Mouse (Mus musculus): ENCODE data around the gene Pappa. TPM values are rescaled to one million over a fixed set of nuclear protein-coding genes. Genes with fewer than 3 reads are reported as not detected.

Gene Pappa
- polyA plus RNA-seq, 1 experiment from 2014 or later, result 1.0 TPM

DNA sequence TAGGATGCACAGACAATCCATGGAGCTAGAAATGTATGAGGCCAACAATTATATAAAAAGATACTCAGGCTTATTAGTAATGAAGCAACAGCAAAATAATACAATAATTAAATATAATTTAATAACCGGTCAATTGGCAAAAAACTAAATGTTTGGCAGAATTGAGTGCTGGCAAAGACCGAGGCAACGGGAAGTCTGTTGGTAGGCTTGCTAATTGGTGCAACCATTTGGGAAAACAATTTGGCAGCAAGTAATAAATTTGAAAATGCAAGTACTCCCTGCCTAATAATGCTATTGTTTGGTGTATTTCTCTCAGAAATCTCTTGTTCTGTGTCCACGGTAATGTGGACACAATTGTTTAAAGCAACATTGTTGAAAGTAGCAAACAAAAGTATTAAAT is 99.9 kb downstream of the Pappa start:
- ATAC-seq (replicated peaks; ENCODE audit: low FRiP score, low TSS enrichment, low read depth) (no peak), DNase-seq (ENCODE audit: low spot score) (no peak)
- Histone ChIP-seq H3K36me3 (ENCODE audit: control insufficient read depth, insufficient read depth, low read length) (no peaks in the 10 kb centered on the region), H3K4me3 (ENCODE audit: low read depth, low read length) (no peak overlapping the region), H3K4me2 (ENCODE audit: low read length) (no peak overlapping the region), H3K27ac (ENCODE audit: low read depth) (no peak overlapping the region), H3K9ac (ENCODE audit: low read length) (no peak overlapping the region), H3K9me3 (ENCODE audit: control insufficient read depth, low read length) (no peaks in the 10 kb centered on the region), H3K4me1 (replicated peaks; ENCODE audit: control insufficient read depth, insufficient read depth, low read length) (no peaks in the 10 kb centered on the region), H3K27me3 (replicated peaks; ENCODE audit: control insufficient read depth, insufficient read depth, low read length) (no peaks in the 10 kb centered on the region)
- 88% methylated on average over 4 of the region's 4 CpGs for WGBS

- H3K4me3 ChIP-seq (ENCODE audit: low read depth, low read length), result no peak overlapping the region
- DNase-seq (ENCODE audit: low spot score) (no peak), ATAC-seq (replicated peaks; ENCODE audit: low FRiP score, low TSS enrichment, low read depth) (no peak)
- H3K36me3 ChIP-seq (ENCODE audit: control insufficient read depth, insufficient read depth, low read length), result no peaks in the 10 kb centered on the region
- no peak overlapping the region for H3K4me2 ChIP-seq (ENCODE audit: low read length)
- no peak overlapping the region for H3K9ac ChIP-seq (ENCODE audit: low read length)
- no peak overlapping the region for H3K27ac ChIP-seq (ENCODE audit: low read depth)
- 12% methylated on average over 8 of the region's 8 CpGs for whole genome bisulfite sequencing
- no peaks in the 10 kb centered on the region for H3K4me1 ChIP-seq (replicated peaks; ENCODE audit: control insufficient read depth, insufficient read depth, low read length)
- no peaks in the 10 kb centered on the region for H3K9me3 ChIP-seq (ENCODE audit: control insufficient read depth, low read length)
- no peaks in the 10 kb centered on the region for H3K27me3 ChIP-seq (replicated peaks; ENCODE audit: control insufficient read depth, insufficient read depth, low read length)
Observed at GRCm38 (mm10) chr4:65238540-65238998, 114.6 kb downstream of the Pappa start.

DNA sequence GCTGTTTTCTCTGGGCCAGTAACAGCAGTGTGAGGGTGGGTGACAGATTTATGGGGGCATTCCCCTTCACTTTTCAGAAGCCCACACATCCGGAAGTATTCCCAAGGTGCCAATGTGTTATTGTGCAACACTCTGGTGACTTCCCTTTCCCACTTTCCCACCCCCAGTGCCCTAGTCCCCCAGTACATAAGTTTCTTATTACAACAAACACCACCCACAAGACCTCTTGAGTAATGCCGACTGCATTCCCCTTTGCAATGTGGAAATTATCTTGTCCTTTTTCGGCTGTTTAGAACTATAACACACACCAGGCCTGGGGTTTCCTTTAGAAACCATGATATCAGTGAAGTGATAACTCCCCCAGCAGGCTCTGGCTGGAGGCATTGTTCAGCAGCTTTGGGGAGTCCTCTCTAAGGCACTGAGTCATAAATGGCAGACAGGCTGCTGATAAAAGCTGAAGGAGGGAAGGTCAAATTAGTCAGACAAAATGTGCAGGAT is 118.5 kb downstream of the Pappa start:
- ATAC-seq (replicated peaks; ENCODE audit: low FRiP score, low TSS enrichment, low read depth) (no peak), DNase-seq (ENCODE audit: low spot score) (no peak)
- Histone ChIP-seq H3K36me3 (ENCODE audit: control insufficient read depth, insufficient read depth, low read length) (no peaks in the 10 kb centered on the region), H3K4me3 (ENCODE audit: low read depth, low read length) (no peak overlapping the region), H3K4me1 (replicated peaks; ENCODE audit: control insufficient read depth, insufficient read depth, low read length) (no peaks in the 10 kb centered on the region), H3K9ac (ENCODE audit: low read length) (no peak overlapping the region), H3K27me3 (replicated peaks; ENCODE audit: control insufficient read depth, insufficient read depth, low read length) (no peaks in the 10 kb centered on the region), H3K9me3 (ENCODE audit: control insufficient read depth, low read length) (no peaks in the 10 kb centered on the region), H3K4me2 (ENCODE audit: low read length) (no peak overlapping the region), H3K27ac (ENCODE audit: low read depth) (no peak overlapping the region)
- WGBS, result 10% methylated on average over 3 of the region's 3 CpGs

GRCm38 (mm10) chr4:65243245-65243644 is 119.3 kb downstream of the Pappa start:
- no peak overlapping the region for H3K27ac ChIP-seq (ENCODE audit: low read depth)
- no peak overlapping the region for H3K4me2 ChIP-seq (ENCODE audit: low read length)
- no peak for DNase-seq (ENCODE audit: low spot score)
- H3K4me3 ChIP-seq (ENCODE audit: low read depth, low read length), result no peak overlapping the region
- no peaks in the 10 kb centered on the region for H3K4me1 ChIP-seq (replicated peaks; ENCODE audit: control insufficient read depth, insufficient read depth, low read length)
- no peak overlapping the region for H3K9ac ChIP-seq (ENCODE audit: low read length)
- H3K27me3 ChIP-seq (replicated peaks; ENCODE audit: control insufficient read depth, insufficient read depth, low read length), result no peaks in the 10 kb centered on the region
- 37% methylated on average over 2 of the region's 2 CpGs for WGBS
- H3K9me3 ChIP-seq (ENCODE audit: control insufficient read depth, low read length), result no peaks in the 10 kb centered on the region
- no peaks in the 10 kb centered on the region for H3K36me3 ChIP-seq (ENCODE audit: control insufficient read depth, insufficient read depth, low read length)
- no peak for ATAC-seq (replicated peaks; ENCODE audit: low FRiP score, low TSS enrichment, low read depth)

DNA sequence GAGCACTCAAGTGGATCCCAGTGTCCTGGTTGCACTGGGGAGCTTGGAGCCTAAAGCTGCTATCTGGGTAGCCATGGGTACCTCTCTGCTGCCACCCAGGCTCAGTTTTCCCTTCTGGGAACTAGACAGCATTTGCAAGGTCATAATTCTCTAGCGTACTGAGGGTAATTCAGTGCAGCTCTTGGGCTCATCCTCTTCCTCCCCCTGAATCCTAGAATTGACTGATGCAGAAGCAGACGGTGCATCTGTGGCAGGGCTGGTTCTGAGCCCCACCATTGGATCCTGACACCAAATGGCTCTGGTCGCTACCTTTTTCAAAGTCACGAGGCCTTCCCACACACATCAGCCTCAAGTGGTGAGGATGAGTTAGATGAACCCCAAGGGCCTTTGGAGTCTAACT is 121.0 kb downstream of the Pappa start:
- DNase-seq (ENCODE audit: low spot score) (no peak), ATAC-seq (replicated peaks; ENCODE audit: low FRiP score, low TSS enrichment, low read depth) (no peak)
- no peaks in the 10 kb centered on the region for H3K4me1 ChIP-seq (replicated peaks; ENCODE audit: control insufficient read depth, insufficient read depth, low read length)
- WGBS, result 56% methylated on average over 4 of the region's 4 CpGs
- H3K4me3 ChIP-seq (ENCODE audit: low read depth, low read length), result no peak overlapping the region
- H3K36me3 ChIP-seq (ENCODE audit: control insufficient read depth, insufficient read depth, low read length), result no peaks in the 10 kb centered on the region
- no peak overlapping the region for H3K9ac ChIP-seq (ENCODE audit: low read length)
- no peak overlapping the region for H3K27ac ChIP-seq (ENCODE audit: low read depth)
- H3K9me3 ChIP-seq (ENCODE audit: control insufficient read depth, low read length), result no peaks in the 10 kb centered on the region
- no peaks in the 10 kb centered on the region for H3K27me3 ChIP-seq (replicated peaks; ENCODE audit: control insufficient read depth, insufficient read depth, low read length)
- no peak overlapping the region for H3K4me2 ChIP-seq (ENCODE audit: low read length)

DNA sequence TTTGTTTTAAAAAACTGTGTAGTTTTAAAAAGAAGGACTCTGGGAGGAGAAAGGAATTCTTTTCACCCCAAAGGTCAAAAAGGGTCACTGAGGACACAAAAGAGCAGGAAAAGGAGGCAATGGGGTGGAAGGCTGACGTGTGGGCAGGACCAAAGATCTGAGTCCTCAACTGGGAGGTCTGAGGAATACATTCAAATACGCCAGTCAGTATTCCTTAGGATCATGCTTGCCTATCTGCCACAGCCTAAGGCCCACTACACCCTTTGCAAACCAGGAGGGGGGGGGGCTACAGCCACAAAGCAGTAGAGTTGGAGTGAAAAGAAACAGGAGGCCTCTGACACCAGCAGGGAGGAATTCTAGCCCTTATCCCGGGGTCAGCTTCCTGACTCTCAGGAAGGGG is 121.5 kb downstream of the Pappa start:
- H3K4me3 ChIP-seq (ENCODE audit: low read depth, low read length), result no peak overlapping the region
- no peak overlapping the region for H3K9ac ChIP-seq (ENCODE audit: low read length)
- no peaks in the 10 kb centered on the region for H3K9me3 ChIP-seq (ENCODE audit: control insufficient read depth, low read length)
- H3K27ac ChIP-seq (ENCODE audit: low read depth), result no peak overlapping the region
- no peak for DNase-seq (ENCODE audit: low spot score)
- no peak overlapping the region for H3K4me2 ChIP-seq (ENCODE audit: low read length)
- no peaks in the 10 kb centered on the region for H3K27me3 ChIP-seq (replicated peaks; ENCODE audit: control insufficient read depth, insufficient read depth, low read length)
- WGBS, result 53% methylated on average over 3 of the region's 3 CpGs
- H3K36me3 ChIP-seq (ENCODE audit: control insufficient read depth, insufficient read depth, low read length), result no peaks in the 10 kb centered on the region
- no peak for ATAC-seq (replicated peaks; ENCODE audit: low FRiP score, low TSS enrichment, low read depth)
- no peaks in the 10 kb centered on the region for H3K4me1 ChIP-seq (replicated peaks; ENCODE audit: control insufficient read depth, insufficient read depth, low read length)

DNA sequence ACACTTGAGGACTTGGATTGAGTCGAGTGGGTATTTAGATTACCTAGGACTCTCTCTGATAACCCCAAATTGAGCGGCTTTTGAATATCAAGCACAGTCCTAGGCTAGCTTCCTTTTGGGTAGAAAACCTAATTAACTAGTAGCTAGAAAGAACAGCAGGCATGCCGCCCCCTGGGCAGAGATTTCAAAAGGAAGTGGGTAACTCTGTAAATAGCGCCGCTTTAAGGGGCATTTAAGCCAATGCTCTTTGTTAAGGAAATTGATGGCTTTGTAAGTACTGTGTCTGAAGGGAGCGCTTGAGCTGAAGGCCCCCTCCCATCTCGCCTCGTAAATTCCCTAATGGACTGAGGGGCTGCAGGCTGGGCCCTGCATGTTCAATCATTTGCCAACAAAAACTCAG is 128.2 kb downstream of the Pappa start:
- ATAC-seq (replicated peaks; ENCODE audit: low FRiP score, low TSS enrichment, low read depth), result no peak
- H3K4me3 ChIP-seq (ENCODE audit: low read depth, low read length), result no peak overlapping the region
- DNase-seq (ENCODE audit: low spot score), result no peak
- no peaks in the 10 kb centered on the region for H3K9me3 ChIP-seq (ENCODE audit: control insufficient read depth, low read length)
- H3K27me3 ChIP-seq (replicated peaks; ENCODE audit: control insufficient read depth, insufficient read depth, low read length), result no peaks in the 10 kb centered on the region
- no peaks in the 10 kb centered on the region for H3K36me3 ChIP-seq (ENCODE audit: control insufficient read depth, insufficient read depth, low read length)
- no peaks in the 10 kb centered on the region for H3K4me1 ChIP-seq (replicated peaks; ENCODE audit: control insufficient read depth, insufficient read depth, low read length)
- H3K4me2 ChIP-seq (ENCODE audit: low read length), result no peak overlapping the region
- no peak overlapping the region for H3K9ac ChIP-seq (ENCODE audit: low read length)
- H3K27ac ChIP-seq (ENCODE audit: low read depth), result no peak overlapping the region
- WGBS, result 7% methylated on average over 8 of the region's 8 CpGs

DNA sequence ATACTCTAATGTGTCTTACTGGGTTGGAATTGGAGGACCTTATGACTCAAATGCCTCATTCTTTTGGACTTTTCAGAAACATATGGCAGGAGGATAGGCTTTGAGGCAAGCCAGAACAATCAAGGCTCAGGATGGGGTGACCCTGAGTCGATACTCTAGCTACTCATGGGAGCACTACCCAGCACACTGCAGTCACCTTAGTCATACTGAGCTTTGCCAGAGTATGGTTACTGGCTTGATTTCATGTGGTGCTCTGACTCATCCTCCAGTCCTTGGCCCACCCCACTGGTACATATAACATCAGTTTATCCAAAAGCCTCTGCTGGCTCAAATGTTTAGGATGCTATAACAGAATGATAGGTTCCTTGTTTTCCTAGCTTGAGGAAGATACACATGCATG is 130.1 kb downstream of the Pappa start:
- H3K36me3 ChIP-seq (ENCODE audit: control insufficient read depth, insufficient read depth, low read length), result no peaks in the 10 kb centered on the region
- no peaks in the 10 kb centered on the region for H3K9me3 ChIP-seq (ENCODE audit: control insufficient read depth, low read length)
- no peak for ATAC-seq (replicated peaks; ENCODE audit: low FRiP score, low TSS enrichment, low read depth)
- H3K4me2 ChIP-seq (ENCODE audit: low read length), result no peak overlapping the region
- no peak for DNase-seq (ENCODE audit: low spot score)
- H3K4me3 ChIP-seq (ENCODE audit: low read depth, low read length), result no peak overlapping the region
- no peak overlapping the region for H3K9ac ChIP-seq (ENCODE audit: low read length)
- no peaks in the 10 kb centered on the region for H3K27me3 ChIP-seq (replicated peaks; ENCODE audit: control insufficient read depth, insufficient read depth, low read length)
- H3K4me1 ChIP-seq (replicated peaks; ENCODE audit: control insufficient read depth, insufficient read depth, low read length), result no peaks in the 10 kb centered on the region
- H3K27ac ChIP-seq (ENCODE audit: low read depth), result no peak overlapping the region
- 87% methylated on average over 1 of the region's 1 CpGs for WGBS

DNA sequence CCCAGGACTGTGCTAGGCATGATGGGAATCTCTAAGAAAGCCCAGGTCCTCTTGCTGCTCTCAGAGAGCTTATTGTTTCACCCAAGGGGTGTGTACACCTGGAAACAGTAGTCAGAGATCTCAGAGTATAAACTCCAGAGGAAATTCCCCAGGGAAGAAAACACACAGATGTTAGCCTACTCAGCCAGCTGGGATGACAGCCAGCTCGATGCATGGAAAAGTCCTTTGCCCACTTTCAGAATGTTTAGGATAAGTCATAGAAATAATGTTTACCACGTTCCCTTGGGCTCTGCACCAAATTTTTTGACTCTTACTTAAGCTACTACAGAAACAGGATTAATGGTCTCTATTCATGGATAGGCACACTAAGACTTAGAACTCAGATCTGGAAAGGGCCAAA is 143.1 kb downstream of the Pappa start:
- Histone ChIP-seq H3K27ac (ENCODE audit: low read depth) (no peak overlapping the region), H3K27me3 (replicated peaks; ENCODE audit: control insufficient read depth, insufficient read depth, low read length) (no peaks in the 10 kb centered on the region), H3K4me2 (ENCODE audit: low read length) (no peak overlapping the region), H3K9ac (ENCODE audit: low read length) (no peak overlapping the region), H3K4me3 (ENCODE audit: low read depth, low read length) (no peak overlapping the region), H3K36me3 (ENCODE audit: control insufficient read depth, insufficient read depth, low read length) (no peaks in the 10 kb centered on the region), H3K4me1 (replicated peaks; ENCODE audit: control insufficient read depth, insufficient read depth, low read length) (no peaks in the 10 kb centered on the region), H3K9me3 (ENCODE audit: control insufficient read depth, low read length) (no peaks in the 10 kb centered on the region)
- 43% methylated on average over 2 of the region's 2 CpGs for WGBS
- ATAC-seq (replicated peaks; ENCODE audit: low FRiP score, low TSS enrichment, low read depth), result no peak
- no peak for DNase-seq (ENCODE audit: low spot score)

Measured in intestine, embryonic 14.5 days (tissue).